Mouse (Mus musculus) erythroblast, embryonic 14.5 days (primary cell): ENCODE data around the gene Kbtbd12. TPM values are rescaled to one million over a fixed set of nuclear protein-coding genes. Genes with fewer than 3 reads are reported as not detected.
A peak's percentile ranks its signal among the peaks of the same experiment; 100 is the strongest.

Experiments used
- H3K27me3 ChIP-seq: 2 replicates; pipeline ENCODE4 v1.6.1; 2012; ENCODE audit warnings: inconsistent platforms; ENCODE audit not compliant: control insufficient read depth
- H3K36me3 ChIP-seq: 2 replicates; pipeline ENCODE4 v1.6.1; 2012; ENCODE audit warnings: mild to moderate bottlenecking, inconsistent platforms; ENCODE audit not compliant: control insufficient read depth
- H3K4me1 ChIP-seq: 2 replicates; pipeline ENCODE4 v1.6.1; 2012; ENCODE audit warnings: inconsistent platforms; ENCODE audit not compliant: control insufficient read depth
- H3K4me3 ChIP-seq: replicated peaks from 2 replicates; pipeline ENCODE3; 2012; ENCODE audit warnings: moderate library complexity, mild to moderate bottlenecking, inconsistent platforms
- H3K9me3 ChIP-seq: 2 replicates; pipeline ENCODE4 v1.6.1; 2012; ENCODE audit warnings: low read length, inconsistent platforms, mixed read lengths; ENCODE audit not compliant: control insufficient read depth
- GATA1 ChIP-seq: IDR thresholded peaks from 2 replicates; pipeline ENCODE4 v1.6.1; 2012; ENCODE audit warnings: low read length, inconsistent platforms, mixed read lengths
- TAL1 ChIP-seq: IDR thresholded peaks from 3 replicates; pipeline ENCODE4 v1.6.1; 2012; ENCODE audit warnings: low read length, inconsistent platforms, mixed read lengths
- polyA plus RNA-seq: library from polyadenylated mRNA; stranded (reverse); fragments of >175 nt; gene quantifications from 2 replicates; pipeline ENCODE4 v1.2.3, GENCODE M21; 2012

The Kbtbd12 gene
- polyA plus RNA-seq, 1 experiment, result not detected

DNA sequence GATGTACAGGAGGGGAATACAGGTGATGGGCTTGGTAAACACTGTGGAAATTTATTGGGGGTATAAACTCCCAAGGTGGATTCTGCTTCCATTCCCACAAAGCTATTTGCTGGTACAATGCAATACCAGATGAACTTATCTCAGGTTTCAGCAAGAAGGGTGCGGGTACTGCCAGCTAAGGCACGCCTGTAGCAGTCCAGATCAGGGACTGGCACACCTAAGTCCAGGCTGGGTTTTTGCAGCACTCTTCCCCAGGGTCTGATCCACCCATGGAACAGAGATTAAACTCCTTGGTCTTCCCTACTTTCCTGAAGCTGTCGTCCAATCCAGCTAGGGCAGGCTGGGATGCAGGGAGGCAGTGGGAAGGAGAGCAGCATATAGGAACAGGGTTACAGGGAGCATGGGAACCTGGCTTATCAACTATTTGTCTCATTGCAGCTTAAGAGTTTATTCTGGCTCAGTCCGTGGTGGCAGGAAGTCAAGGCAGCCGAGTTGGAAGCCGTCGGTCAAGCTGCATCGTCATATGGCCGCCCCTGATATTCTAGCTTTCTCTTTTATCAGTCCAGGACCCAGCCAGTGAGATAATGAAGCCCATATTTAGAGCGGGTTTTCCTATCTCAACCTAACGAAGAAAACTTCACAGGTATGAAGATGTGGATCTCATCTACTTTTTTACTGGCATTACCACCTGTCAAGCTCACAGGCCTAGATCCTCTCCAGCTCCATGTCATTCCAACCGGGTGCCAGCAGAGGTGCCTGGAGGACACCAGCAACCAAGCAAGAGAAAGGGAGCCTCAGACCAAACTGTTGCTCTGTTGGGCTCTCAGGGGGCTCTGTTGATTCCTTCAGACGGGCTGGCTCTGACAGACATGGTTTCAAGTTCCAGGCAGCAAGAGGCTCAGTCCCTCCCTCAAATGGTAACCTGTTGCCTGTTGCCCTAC lies 135.4 kb downstream of the Kbtbd12 start:
- Histone ChIP-seq H3K36me3 (peaks cover 84% of the 10 kb centered on the region), H3K4me1 (peaks cover 66% of the 10 kb centered on the region), H3K4me3 (peak overlapping the region; percentile 44), H3K9me3 (no peaks in the 10 kb centered on the region), H3K27me3 (no peaks in the 10 kb centered on the region)
- TF ChIP-seq TAL1, result peak; percentile 38; the same call in 2 of the 3 replicates
- peak; percentile 59 for TF ChIP-seq GATA1

DNA sequence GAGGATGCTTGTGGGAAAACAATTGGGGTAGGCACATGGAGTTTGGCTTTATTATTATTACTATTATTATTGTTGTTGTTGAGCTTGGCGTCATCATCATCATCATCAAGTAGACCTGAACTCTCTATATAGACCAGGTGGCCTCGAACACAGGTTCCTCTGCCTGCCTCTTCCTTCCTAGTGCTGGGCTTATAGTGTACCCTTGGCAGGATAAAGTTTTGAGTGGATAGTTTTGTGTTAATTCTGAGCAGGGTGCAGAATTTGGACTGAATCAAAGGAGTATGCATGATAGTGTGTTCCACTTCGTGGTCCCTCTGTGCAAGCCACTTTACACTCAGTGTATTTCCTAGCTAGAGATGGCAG lies 137.4 kb downstream of the Kbtbd12 start:
- peak overlapping the region; percentile 71 for H3K4me3 ChIP-seq
- peaks cover 82% of the 10 kb centered on the region for H3K36me3 ChIP-seq
- no peak for TF ChIP-seq TAL1
- TF ChIP-seq GATA1, result peak; percentile 83; the same call in 1 of the 2 replicates
- no peaks in the 10 kb centered on the region for H3K27me3 ChIP-seq
- no peaks in the 10 kb centered on the region for H3K9me3 ChIP-seq
- peaks cover 74% of the 10 kb centered on the region for H3K4me1 ChIP-seq

DNA sequence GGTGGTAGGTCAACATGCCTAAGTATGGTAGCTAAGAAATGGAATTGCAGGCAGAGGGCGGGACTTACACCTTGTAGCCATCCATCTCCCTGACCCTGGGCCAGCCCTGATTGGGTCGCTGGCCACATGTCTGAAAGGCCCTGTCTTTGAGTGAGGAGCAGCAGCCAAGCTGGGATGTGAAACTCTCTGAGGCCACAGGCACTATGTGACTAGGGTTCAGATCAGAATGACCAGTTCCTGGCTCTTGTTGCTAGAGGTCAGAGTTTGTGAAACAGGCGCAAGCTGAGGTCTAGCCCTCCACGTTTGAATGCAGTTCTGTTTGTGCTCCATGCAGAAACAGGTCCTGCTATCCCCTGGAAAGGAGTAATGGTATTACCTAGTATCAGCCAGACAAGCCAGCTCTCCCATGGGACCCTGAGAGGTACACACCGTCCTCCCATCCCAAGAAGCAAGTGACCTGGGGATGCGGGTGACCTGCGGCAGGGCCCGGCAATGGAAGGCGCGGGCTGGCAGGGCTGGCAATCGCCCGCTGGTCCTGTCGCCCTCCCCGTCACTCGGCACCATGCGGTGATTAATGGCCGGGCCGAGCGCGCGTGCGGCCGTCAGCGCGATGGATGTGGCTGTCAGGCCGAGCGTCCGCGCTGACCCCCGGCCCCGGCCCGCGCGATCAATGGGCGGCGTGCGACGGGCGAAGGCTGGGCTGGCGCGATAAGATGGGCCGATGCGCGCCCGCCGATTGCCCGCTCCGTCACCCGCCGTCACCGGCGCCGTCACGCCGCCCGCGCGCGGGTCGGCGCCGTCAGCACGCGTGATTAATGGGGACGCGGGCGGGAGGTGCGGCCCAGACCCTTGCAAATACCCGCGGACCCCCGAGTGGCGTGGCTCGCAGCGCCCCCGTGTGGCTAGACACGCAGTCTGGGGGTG lies 138.0 kb downstream of the Kbtbd12 start:
- peaks cover 74% of the 10 kb centered on the region for H3K4me1 ChIP-seq
- H3K4me3 ChIP-seq, result peak overlapping the region; percentile 71
- H3K27me3 ChIP-seq, result no peaks in the 10 kb centered on the region
- H3K9me3 ChIP-seq, result no peaks in the 10 kb centered on the region
- H3K36me3 ChIP-seq, result peaks cover 77% of the 10 kb centered on the region
- peak; percentile 40; the same call in 2 of the 3 replicates for TF ChIP-seq TAL1
- TF ChIP-seq GATA1, result peak; percentile 57

Other genes with a start within 250 kb of the Kbtbd12 start
- gene Eefsec, start 191.4 kb downstream of the Kbtbd12 start, polyA plus RNA-seq, result 1.4 TPM in 2 replicates
- gene Ruvbl1, start 172.5 kb downstream of the Kbtbd12 start, polyA plus RNA-seq, result 1.5 and 3.4 TPM in 2 replicates
- gene Sec61a1, start 119.0 kb downstream of the Kbtbd12 start, polyA plus RNA-seq, result 2.8 and 4.0 TPM in 2 replicates
- gene Mgll, start 86.5 kb upstream of the Kbtbd12 start, polyA plus RNA-seq, result 28.7 and 42.4 TPM in 2 replicates
- gene Abtb1, start 204.0 kb upstream of the Kbtbd12 start, polyA plus RNA-seq, result 21.3 and 21.4 TPM in 2 replicates
- gene Podxl2, start 237.1 kb upstream of the Kbtbd12 start, polyA plus RNA-seq, result 0.18 and 0.28 TPM in 2 replicates